Mouse (Mus musculus): ENCODE data around the gene Gm17662. TPM values are rescaled to one million over a fixed set of nuclear protein-coding genes. Genes with fewer than 3 reads are reported as not detected.

Gm17662 gene
- polyA plus RNA-seq (2015; fragmentation: Nextera tagmentation; extraction: Ambion mirVana): not detected in 2 replicates

- Histone ChIP-seq H3K36me3 (ENCODE audit: control insufficient read depth, insufficient read depth) (no peaks in the 10 kb centered on the region), H3K4me2 (replicated peaks; ENCODE audit: low read depth) (no peak within 1 kb of the TSS), H3K9ac (ENCODE audit: low read depth, low read length) (no peak within 1 kb of the TSS), H3K4me1 (replicated peaks; ENCODE audit: control insufficient read depth, insufficient read depth, low read length) (no peaks in the 10 kb centered on the region), H3K9me3 (ENCODE audit: control insufficient read depth) (no peaks in the 10 kb centered on the region), H3K27ac (ENCODE audit: low read depth, low read length) (no peak within 1 kb of the TSS), H3K27me3 (replicated peaks; ENCODE audit: control insufficient read depth, insufficient read depth, low read length) (no peaks in the 10 kb centered on the region), H3K4me3 (ENCODE audit: low read depth, low read length) (no peak within 1 kb of the TSS)
- 69% methylated on average over 1 of the region's 1 CpGs for WGBS
- TF ChIP-seq CTCF (IDR thresholded peaks at IDR 0.05; ENCODE audit: low read depth): no peak
- no peak for ATAC-seq
These were observed at the start of gene Gm17662 for GRCm38 (mm10) chr4:104857029-104857428. TSS of gene Gm17662 (plus strand) at chr4:104857329.

GRCm38 (mm10) chr4:104810710-104811286 is 46.3 kb upstream of the Gm17662 start:
- WGBS: 65% methylated on average over 10 of the region's 10 CpGs
- H3K27me3 ChIP-seq (replicated peaks; ENCODE audit: control insufficient read depth, insufficient read depth, low read length): no peaks in the 10 kb centered on the region
- no peak overlapping the region for H3K4me2 ChIP-seq (replicated peaks; ENCODE audit: low read depth)
- H3K9ac ChIP-seq (ENCODE audit: low read depth, low read length): no peak overlapping the region
- no peaks in the 10 kb centered on the region for H3K4me1 ChIP-seq (replicated peaks; ENCODE audit: control insufficient read depth, insufficient read depth, low read length)
- no peaks in the 10 kb centered on the region for H3K9me3 ChIP-seq (ENCODE audit: control insufficient read depth)
- H3K36me3 ChIP-seq (ENCODE audit: control insufficient read depth, insufficient read depth): no peaks in the 10 kb centered on the region
- no peak overlapping the region for H3K27ac ChIP-seq (ENCODE audit: low read depth, low read length)
- H3K4me3 ChIP-seq (ENCODE audit: low read depth, low read length): no peak overlapping the region
- TF ChIP-seq CTCF (IDR thresholded peaks at IDR 0.05; ENCODE audit: low read depth): no peak
- no peak for ATAC-seq

- H3K36me3 ChIP-seq (ENCODE audit: control insufficient read depth, insufficient read depth): no peaks in the 10 kb centered on the region
- no peak for TF ChIP-seq CTCF (IDR thresholded peaks at IDR 0.05; ENCODE audit: low read depth)
- no peaks in the 10 kb centered on the region for H3K27me3 ChIP-seq (replicated peaks; ENCODE audit: control insufficient read depth, insufficient read depth, low read length)
- no peak overlapping the region for H3K9ac ChIP-seq (ENCODE audit: low read depth, low read length)
- no peak overlapping the region for H3K27ac ChIP-seq (ENCODE audit: low read depth, low read length)
- no peaks in the 10 kb centered on the region for H3K9me3 ChIP-seq (ENCODE audit: control insufficient read depth)
- no peaks in the 10 kb centered on the region for H3K4me1 ChIP-seq (replicated peaks; ENCODE audit: control insufficient read depth, insufficient read depth, low read length)
- 75% methylated on average over 2 of the region's 2 CpGs for WGBS
- H3K4me3 ChIP-seq (ENCODE audit: low read depth, low read length): no peak overlapping the region
- no peak for ATAC-seq
- no peak overlapping the region for H3K4me2 ChIP-seq (replicated peaks; ENCODE audit: low read depth)
These were observed 43.5 kb upstream of the Gm17662 start for GRCm38 (mm10) chr4:104813617-104814016.

- peak; percentile 74 for ATAC-seq
- 80% methylated on average over 4 of the region's 4 CpGs for WGBS
- H3K4me2 ChIP-seq (replicated peaks; ENCODE audit: low read depth): no peak overlapping the region
- H3K27ac ChIP-seq (ENCODE audit: low read depth, low read length): no peak overlapping the region
- H3K4me3 ChIP-seq (ENCODE audit: low read depth, low read length): no peak overlapping the region
- no peaks in the 10 kb centered on the region for H3K9me3 ChIP-seq (ENCODE audit: control insufficient read depth)
- no peaks in the 10 kb centered on the region for H3K4me1 ChIP-seq (replicated peaks; ENCODE audit: control insufficient read depth, insufficient read depth, low read length)
- H3K27me3 ChIP-seq (replicated peaks; ENCODE audit: control insufficient read depth, insufficient read depth, low read length): no peaks in the 10 kb centered on the region
- H3K9ac ChIP-seq (ENCODE audit: low read depth, low read length): no peak overlapping the region
- no peak for TF ChIP-seq CTCF (IDR thresholded peaks at IDR 0.05; ENCODE audit: low read depth)
- H3K36me3 ChIP-seq (ENCODE audit: control insufficient read depth, insufficient read depth): no peaks in the 10 kb centered on the region
These were observed 40.5 kb upstream of the Gm17662 start for GRCm38 (mm10) chr4:104816519-104817232.

- H3K9me3 ChIP-seq (ENCODE audit: control insufficient read depth): no peaks in the 10 kb centered on the region
- no peak for ATAC-seq
- no peaks in the 10 kb centered on the region for H3K36me3 ChIP-seq (ENCODE audit: control insufficient read depth, insufficient read depth)
- H3K4me1 ChIP-seq (replicated peaks; ENCODE audit: control insufficient read depth, insufficient read depth, low read length): no peaks in the 10 kb centered on the region
- H3K9ac ChIP-seq (ENCODE audit: low read depth, low read length): no peak overlapping the region
- H3K4me2 ChIP-seq (replicated peaks; ENCODE audit: low read depth): no peak overlapping the region
- H3K4me3 ChIP-seq (ENCODE audit: low read depth, low read length): no peak overlapping the region
- H3K27ac ChIP-seq (ENCODE audit: low read depth, low read length): no peak overlapping the region
- no peaks in the 10 kb centered on the region for H3K27me3 ChIP-seq (replicated peaks; ENCODE audit: control insufficient read depth, insufficient read depth, low read length)
- peak; percentile 51 for TF ChIP-seq CTCF (IDR thresholded peaks at IDR 0.05; ENCODE audit: low read depth)
- WGBS: 53% methylated on average over 2 of the region's 2 CpGs
These were observed 39.6 kb upstream of the Gm17662 start for GRCm38 (mm10) chr4:104817509-104817908.

- no peak overlapping the region for H3K4me2 ChIP-seq (replicated peaks; ENCODE audit: low read depth)
- no peaks in the 10 kb centered on the region for H3K9me3 ChIP-seq (ENCODE audit: control insufficient read depth)
- no peak for TF ChIP-seq CTCF (IDR thresholded peaks at IDR 0.05; ENCODE audit: low read depth)
- no peaks in the 10 kb centered on the region for H3K4me1 ChIP-seq (replicated peaks; ENCODE audit: control insufficient read depth, insufficient read depth, low read length)
- H3K9ac ChIP-seq (ENCODE audit: low read depth, low read length): no peak overlapping the region
- H3K27ac ChIP-seq (ENCODE audit: low read depth, low read length): no peak overlapping the region
- ATAC-seq: no peak
- H3K4me3 ChIP-seq (ENCODE audit: low read depth, low read length): no peak overlapping the region
- WGBS: 57% methylated on average over 4 of the region's 4 CpGs
- no peaks in the 10 kb centered on the region for H3K36me3 ChIP-seq (ENCODE audit: control insufficient read depth, insufficient read depth)
- H3K27me3 ChIP-seq (replicated peaks; ENCODE audit: control insufficient read depth, insufficient read depth, low read length): no peaks in the 10 kb centered on the region
These were observed 38.1 kb upstream of the Gm17662 start for GRCm38 (mm10) chr4:104818986-104819385.

All from intestine, postnatal 0 days (tissue).